Mouse (Mus musculus): ENCODE results near the gene Scap. TPM values are rescaled to one million over a fixed set of nuclear protein-coding genes. Genes with fewer than 3 reads are reported as not detected.

Gene Scap
- total and polyA plus RNA-seq, 3 experiments: 24.7 to 48.9 (median 40.4) TPM

DNA sequence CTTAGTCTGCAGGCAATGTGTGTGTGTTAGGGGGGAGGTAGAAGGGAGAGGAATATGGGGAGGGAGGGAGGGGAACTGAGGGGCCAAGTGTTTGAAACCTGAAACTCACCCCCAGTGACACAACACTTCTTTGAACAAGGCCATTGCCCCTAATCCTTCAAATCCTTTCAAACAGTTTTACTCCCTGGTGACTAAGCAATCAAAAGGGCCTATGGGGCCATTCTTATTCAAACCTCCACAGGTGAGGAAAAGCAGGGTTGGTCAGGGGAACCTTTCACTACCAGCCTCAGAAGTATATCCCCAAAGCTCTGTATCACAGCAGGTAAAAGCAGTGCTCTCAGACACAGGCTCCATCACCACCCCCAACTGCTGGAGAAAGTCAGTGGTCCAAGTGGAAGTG lies 10.1 kb upstream of the Scap start:
- peaks cover 25 to 46% of the 10 kb centered on the region in 2 experiments for H3K36me3 ChIP-seq (replicated peaks in 1 of 2; ENCODE audit: control insufficient read depth in 1 of 2, insufficient read depth in 1 of 2, low read length in 1 of 2)
- no peak for DNase-seq (ENCODE audit: extremely low read depth)
- no peaks in the 10 kb centered on the region for H3K79me2 ChIP-seq (replicated peaks; ENCODE audit: control insufficient read depth, extremely low read depth, insufficient read depth, poor library complexity, severe bottlenecking)
- dilution Hi-C loops (cut with MboI; ENCODE audit: extremely low pct_ligation_motif_present, extremely low pct_unique_long_range_greater_than_20kb, low sequenced_read_pairs) (no loop called here), in situ Hi-C loops (cut with MboI; ENCODE audit: low pct_ligation_motif_present, low pct_unique_long_range_greater_than_20kb, low sequenced_read_pairs) (no loop called here)
- H3K27ac ChIP-seq (ENCODE audit: insufficient read depth, low read depth): no peak overlapping the region
- TF ChIP-seq CTCF (conservative IDR thresholded peaks at IDR 0.05 in 1 of 2, IDR thresholded peaks at IDR 0.05 in 1 of 2; ENCODE audit: low read depth in 2 of 2, low read length in 2 of 2): no peak
- TF ChIP-seq SMC3 (IDR thresholded peaks at IDR 0.05; ENCODE audit: low read depth, low read length): no peak
- TF ChIP-seq TCF12 (IDR thresholded peaks at IDR 0.05; ENCODE audit: low read depth, low read length): no peak
- no peak for TF ChIP-seq JUND (conservative IDR thresholded peaks at IDR 0.05; ENCODE audit: low read depth, low read length)
- TF ChIP-seq E2F4 (IDR thresholded peaks at IDR 0.05; ENCODE audit: insufficient replicate concordance, low read depth, low read length): no peak
- no peak for TF ChIP-seq NRF1 (IDR thresholded peaks at IDR 0.05; ENCODE audit: low read depth, low read length)
- TF ChIP-seq ELF1 (IDR thresholded peaks at IDR 0.05; ENCODE audit: low read depth, low read length): no peak
- no peak for TF ChIP-seq BHLHE40 (IDR thresholded peaks at IDR 0.05; ENCODE audit: low read depth, low read length)
- no peak for TF ChIP-seq CHD2 (IDR thresholded peaks at IDR 0.05; ENCODE audit: low read length)
- TF ChIP-seq SIN3A (IDR thresholded peaks at IDR 0.05; ENCODE audit: low read length): no peak
- TF ChIP-seq ZC3H11A (IDR thresholded peaks at IDR 0.05; ENCODE audit: low read depth, low read length): no peak
- no peak for TF ChIP-seq UBTF (IDR thresholded peaks at IDR 0.05; ENCODE audit: low read depth, low read length)
- no peak for TF ChIP-seq MYC (IDR thresholded peaks at IDR 0.05; ENCODE audit: low read depth, low read length)
- no peak for TF ChIP-seq IRF4 (IDR thresholded peaks at IDR 0.05; ENCODE audit: low read depth, low read length)
- no peak for TF ChIP-seq MEF2A (IDR thresholded peaks at IDR 0.05; ENCODE audit: borderline replicate concordance, low read depth, low read length)
- no peaks in the 10 kb centered on the region for H3K27me3 ChIP-seq (replicated peaks)
- no peak overlapping the region for H3K4me3 ChIP-seq (replicated peaks in 1 of 3; ENCODE audit: low read depth in 2 of 3, low read length in 2 of 3, poor library complexity in 1 of 3)
- H3K9ac ChIP-seq (ENCODE audit: insufficient read depth, low read depth): no peak overlapping the region
- H3K4me1 ChIP-seq (ENCODE audit: control insufficient read depth in 1 of 2, insufficient read depth in 2 of 2): no peaks in the 10 kb centered on the region
- no peaks in the 10 kb centered on the region for H3K9me3 ChIP-seq (replicated peaks; ENCODE audit: low read length)
- no peak overlapping the region for H3K4me2 ChIP-seq (ENCODE audit: insufficient read depth, low read depth, poor library complexity, severe bottlenecking)

- Histone ChIP-seq H3K9me3 (replicated peaks; ENCODE audit: low read length) (no peaks in the 10 kb centered on the region), H3K36me3 (replicated peaks in 1 of 2; ENCODE audit: control insufficient read depth in 1 of 2, insufficient read depth in 1 of 2, low read length in 1 of 2) (peaks cover 24 to 34% of the 10 kb centered on the region in 2 experiments), H3K27me3 (replicated peaks) (no peaks in the 10 kb centered on the region), H3K4me3 (replicated peaks in 1 of 3; ENCODE audit: low read depth in 2 of 3, low read length in 2 of 3, poor library complexity in 1 of 3) (no peak overlapping the region), H3K4me2 (ENCODE audit: insufficient read depth, low read depth, poor library complexity, severe bottlenecking) (no peak overlapping the region), H3K4me1 (ENCODE audit: control insufficient read depth in 1 of 2, insufficient read depth in 2 of 2) (no peaks in the 10 kb centered on the region), H3K79me2 (replicated peaks; ENCODE audit: control insufficient read depth, extremely low read depth, insufficient read depth, poor library complexity, severe bottlenecking) (no peaks in the 10 kb centered on the region), H3K9ac (ENCODE audit: insufficient read depth, low read depth) (no peak overlapping the region), H3K27ac (ENCODE audit: insufficient read depth, low read depth) (no peak overlapping the region)
- in situ Hi-C loops (cut with MboI; ENCODE audit: low pct_ligation_motif_present, low pct_unique_long_range_greater_than_20kb, low sequenced_read_pairs): no loop called here
- TF ChIP-seq BHLHE40 (IDR thresholded peaks at IDR 0.05; ENCODE audit: low read depth, low read length): no peak
- no peak for TF ChIP-seq EP300 (IDR thresholded peaks at IDR 0.05; ENCODE audit: low read length)
- dilution Hi-C loops (cut with MboI; ENCODE audit: extremely low pct_ligation_motif_present, extremely low pct_unique_long_range_greater_than_20kb, low sequenced_read_pairs): no loop called here
- no peak for DNase-seq (ENCODE audit: extremely low read depth)
Measured at GRCm38 (mm10) chr9:110324181-110324580, 8.9 kb upstream of the Scap start.
